Mouse (Mus musculus): ENCODE data around the gene Fmr1. TPM values are rescaled to one million over a fixed set of nuclear protein-coding genes. Genes with fewer than 3 reads are reported as not detected.
"Not testable (repeated sequence)": the region's sequence is repeated elsewhere in the genome, so short reads cannot be mapped to it uniquely, and the experiment has no call there.

Fmr1 gene
- polyA plus RNA-seq (2012; rRNA removed): 5.1 and 9.6 TPM in 2 replicates

DNA sequence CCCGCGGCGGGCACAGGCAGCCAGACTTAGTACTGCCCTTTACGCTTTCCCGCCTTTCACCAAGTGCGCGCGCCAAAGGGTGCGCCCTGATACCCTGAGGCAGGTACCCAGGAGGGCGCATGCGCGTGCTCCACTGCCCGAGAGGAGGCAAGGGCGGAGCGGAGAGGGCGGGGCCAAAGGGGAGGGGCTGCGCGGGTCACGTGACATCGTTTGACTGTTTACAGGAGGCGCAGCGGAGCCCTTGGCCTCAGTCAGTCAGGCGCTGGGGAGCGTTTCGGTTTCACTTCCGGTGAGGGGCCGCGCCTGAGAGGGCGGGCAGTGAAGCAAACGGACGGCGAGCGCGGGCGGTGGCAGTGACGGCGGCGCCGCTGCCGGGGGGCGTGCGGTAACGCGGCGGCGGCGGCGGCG is at the start of gene Fmr1:
Fmr1 (plus strand) TSS at position 209 of the 408 bp plus-strand sequence.
- peak within 1 kb of the TSS; percentile 68 for H3K4me3 ChIP-seq (ENCODE audit: extremely low read depth, insufficient read depth, insufficient read length)
- TF ChIP-seq CTCF (IDR thresholded peaks at IDR 0.05; ENCODE audit: extremely low read depth, insufficient read depth, insufficient read length, insufficient replicate concordance) (no peak), POLR2A (IDR thresholded peaks at IDR 0.05; ENCODE audit: low read depth, low read length) (no peak; the same call in 1 of the 2 replicates)
- no peaks in the 10 kb centered on the region for H3K27me3 ChIP-seq (ENCODE audit: control insufficient read depth, insufficient read depth, low read length)
- H3K27ac ChIP-seq (ENCODE audit: insufficient read depth, low read length): peak within 1 kb of the TSS; percentile 92
- DNase-seq (ENCODE audit: low read depth in 1 of 2, low spot score in 2 of 2): peak; percentile 89 to 96
- WGBS: 29% methylated on average over 45 of the region's 49 CpGs
- H3K4me1 ChIP-seq (ENCODE audit: control insufficient read depth, insufficient read depth, insufficient read length): no peaks in the 10 kb centered on the region
- no peaks in the 10 kb centered on the region for H3K36me3 ChIP-seq (ENCODE audit: control insufficient read depth, insufficient read depth, low read length)

DNA sequence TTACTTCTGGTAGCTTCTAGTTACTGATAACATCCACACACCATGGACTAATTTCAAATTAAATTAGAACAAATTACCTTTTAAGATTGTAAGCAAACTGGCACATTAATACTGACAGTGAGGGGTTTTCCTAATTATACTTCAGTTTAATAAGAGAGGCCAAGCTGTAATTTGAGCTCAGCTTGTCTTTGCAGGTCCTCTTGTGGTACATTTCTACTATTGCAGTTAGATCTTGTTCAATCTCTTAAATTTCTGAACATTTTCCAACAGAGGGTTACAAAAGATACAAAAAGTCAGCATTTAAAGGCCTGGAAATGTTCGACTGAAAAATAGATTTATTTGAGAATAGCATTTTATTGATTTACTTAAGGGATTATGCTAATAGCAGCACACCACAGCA is 36.7 kb upstream of the Fmr1 start:
- DNase-seq (ENCODE audit: low read depth in 1 of 2, low spot score in 2 of 2): no peak
- no peak overlapping the region for H3K4me3 ChIP-seq (ENCODE audit: extremely low read depth, insufficient read depth, insufficient read length)
- WGBS: 66% methylated on average over 1 of the region's 1 CpGs
- H3K36me3 ChIP-seq (ENCODE audit: control insufficient read depth, insufficient read depth, low read length): no peaks in the 10 kb centered on the region
- H3K4me1 ChIP-seq (ENCODE audit: control insufficient read depth, insufficient read depth, insufficient read length): no peaks in the 10 kb centered on the region
- no peaks in the 10 kb centered on the region for H3K27me3 ChIP-seq (ENCODE audit: control insufficient read depth, insufficient read depth, low read length)
- no peak overlapping the region for H3K27ac ChIP-seq (ENCODE audit: insufficient read depth, low read length)
- TF ChIP-seq CTCF (IDR thresholded peaks at IDR 0.05; ENCODE audit: extremely low read depth, insufficient read depth, insufficient read length, insufficient replicate concordance) (no peak), POLR2A (IDR thresholded peaks at IDR 0.05; ENCODE audit: low read depth, low read length) (no peak)

DNA sequence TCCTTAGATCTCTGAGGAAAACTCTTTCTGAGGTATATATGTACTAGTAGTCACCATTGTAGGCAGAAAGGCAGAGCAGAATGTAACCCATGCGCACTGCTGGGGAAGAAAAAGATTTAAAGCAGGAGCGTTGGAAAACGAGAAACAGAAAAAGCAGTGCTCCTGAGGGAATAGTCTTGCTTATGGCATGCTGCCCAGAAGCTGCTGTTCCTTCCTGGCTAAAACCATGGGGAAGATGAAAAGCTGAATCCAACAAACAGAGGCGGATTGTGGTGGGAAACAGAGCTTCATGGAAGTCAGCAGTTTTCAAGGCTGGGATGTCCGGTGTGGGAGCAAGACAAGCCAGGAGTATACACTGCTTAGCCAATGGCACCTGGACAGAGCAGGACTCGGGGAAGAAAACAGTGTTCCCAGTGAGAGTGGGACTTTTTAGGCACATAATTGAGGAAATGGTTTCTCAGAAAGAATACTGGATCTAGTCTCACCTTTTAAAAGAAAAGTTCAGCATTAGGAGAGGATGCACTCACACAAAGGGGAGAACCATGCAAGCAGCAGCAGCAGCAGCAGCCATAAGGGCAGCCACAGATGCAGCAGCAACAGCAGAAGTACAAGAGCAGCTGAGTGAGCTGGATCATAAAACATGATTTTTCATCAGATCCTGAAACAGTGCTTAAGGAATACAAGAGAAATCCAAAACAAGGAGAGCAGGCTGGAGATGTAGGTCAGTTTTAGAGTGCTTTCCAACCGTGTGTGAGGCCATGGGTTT is 33.0 kb upstream of the Fmr1 start:
- 74% methylated on average over 7 of the region's 7 CpGs for WGBS
- no peak overlapping the region for H3K4me3 ChIP-seq (ENCODE audit: extremely low read depth, insufficient read depth, insufficient read length)
- H3K27me3 ChIP-seq (ENCODE audit: control insufficient read depth, insufficient read depth, low read length): no peaks in the 10 kb centered on the region
- H3K36me3 ChIP-seq (ENCODE audit: control insufficient read depth, insufficient read depth, low read length): no peaks in the 10 kb centered on the region
- TF ChIP-seq CTCF (IDR thresholded peaks at IDR 0.05; ENCODE audit: extremely low read depth, insufficient read depth, insufficient read length, insufficient replicate concordance) (no peak), POLR2A (IDR thresholded peaks at IDR 0.05; ENCODE audit: low read depth, low read length) (no peak)
- no peak for DNase-seq (ENCODE audit: low read depth in 1 of 2, low spot score in 2 of 2)
- H3K27ac ChIP-seq (ENCODE audit: insufficient read depth, low read length): no peak overlapping the region
- no peaks in the 10 kb centered on the region for H3K4me1 ChIP-seq (ENCODE audit: control insufficient read depth, insufficient read depth, insufficient read length)

DNA sequence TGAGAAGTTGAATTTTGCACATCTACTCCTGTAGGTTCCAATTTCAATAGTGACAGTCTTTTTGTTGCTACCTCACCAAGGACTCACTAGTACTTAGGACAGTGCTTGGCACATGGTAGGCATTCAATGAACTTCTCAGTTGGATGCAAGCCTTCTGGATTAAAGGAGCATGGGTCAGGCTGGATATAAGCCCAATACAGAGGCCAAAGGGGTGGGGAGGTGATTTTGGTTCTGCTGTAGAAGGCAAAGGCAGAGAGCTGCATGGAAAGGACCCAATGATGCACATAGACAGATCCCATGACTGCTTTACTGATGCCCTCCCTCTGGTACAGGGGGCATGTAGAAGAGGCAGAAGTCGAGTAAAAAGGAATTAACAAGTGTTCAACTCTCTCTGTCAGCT is 833 bp upstream of the Fmr1 start:
- DNase-seq (ENCODE audit: low read depth in 1 of 2, low spot score in 2 of 2): no peak
- Histone ChIP-seq H3K27me3 (ENCODE audit: control insufficient read depth, insufficient read depth, low read length) (no peaks in the 10 kb centered on the region), H3K36me3 (ENCODE audit: control insufficient read depth, insufficient read depth, low read length) (no peaks in the 10 kb centered on the region), H3K4me3 (ENCODE audit: extremely low read depth, insufficient read depth, insufficient read length) (no peak overlapping the region; the same call in 1 of the 2 replicates), H3K27ac (ENCODE audit: insufficient read depth, low read length) (no peak overlapping the region), H3K4me1 (ENCODE audit: control insufficient read depth, insufficient read depth, insufficient read length) (no peaks in the 10 kb centered on the region)
- no peak for TF ChIP-seq POLR2A (IDR thresholded peaks at IDR 0.05; ENCODE audit: low read depth, low read length)
- 27% methylated on average over 1 of the region's 1 CpGs for WGBS

DNA sequence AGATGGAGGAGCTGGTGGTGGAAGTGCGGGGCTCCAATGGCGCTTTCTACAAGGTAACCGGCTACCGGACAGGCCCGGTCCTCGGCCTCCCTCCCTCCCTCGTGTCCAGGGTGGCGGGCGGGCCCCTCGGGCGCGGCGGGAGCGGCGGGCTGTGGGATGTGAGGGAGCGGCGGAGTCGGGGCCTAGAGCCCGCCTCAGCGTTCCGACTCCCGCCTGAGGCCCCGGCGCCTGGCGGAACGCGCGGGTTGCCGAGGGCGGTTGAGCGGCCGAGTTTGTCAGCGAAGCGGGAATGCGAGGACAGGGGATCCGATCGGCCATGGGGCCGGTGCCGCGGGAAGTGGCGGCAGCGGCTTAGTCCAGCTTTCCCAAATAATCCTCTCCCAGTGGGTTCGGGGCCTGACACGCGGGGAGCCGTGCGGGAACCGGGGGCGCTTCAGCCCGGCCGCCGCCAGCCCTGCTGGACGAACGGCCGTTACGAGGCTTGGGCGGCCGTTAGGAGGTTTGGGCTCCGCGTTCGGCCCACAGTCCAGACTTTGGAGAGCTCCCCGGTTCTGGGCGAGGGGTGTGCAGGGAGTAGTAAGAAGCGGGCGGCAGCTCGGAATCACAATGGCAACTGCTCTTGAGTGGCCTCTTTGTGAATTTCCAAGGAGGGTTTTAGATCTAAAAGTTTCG is 610 bp downstream of the Fmr1 start:
- DNase-seq (ENCODE audit: low read depth in 1 of 2, low spot score in 2 of 2): peak; percentile 4 to 9
- WGBS: 28% methylated on average over 57 of the region's 67 CpGs

DNA sequence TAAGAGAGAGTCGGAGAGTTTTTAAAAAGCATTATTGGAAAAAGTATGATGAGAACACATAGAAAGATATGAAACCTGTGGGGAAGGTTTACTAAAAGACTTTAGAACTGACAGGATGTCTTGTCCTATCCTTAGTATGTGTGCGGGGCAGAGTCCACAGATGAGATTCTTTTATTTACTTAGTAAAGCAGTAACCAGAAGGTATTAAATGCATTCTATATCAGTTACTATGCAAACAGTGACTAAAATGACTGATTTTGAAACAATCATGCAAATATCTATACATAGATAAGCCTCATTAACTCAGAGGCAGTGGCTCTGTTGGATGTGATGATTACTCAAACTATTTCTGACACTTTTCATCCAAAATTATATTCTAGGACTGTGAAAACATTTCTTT is 6.4 kb downstream of the Fmr1 start:
- DNase-seq (ENCODE audit: low read depth in 1 of 2, low spot score in 2 of 2): no peak
- Histone ChIP-seq H3K36me3 (ENCODE audit: control insufficient read depth, insufficient read depth, low read length) (no peaks in the 10 kb centered on the region), H3K27me3 (ENCODE audit: control insufficient read depth, insufficient read depth, low read length) (no peaks in the 10 kb centered on the region), H3K27ac (ENCODE audit: insufficient read depth, low read length) (no peak overlapping the region), H3K4me3 (ENCODE audit: extremely low read depth, insufficient read depth, insufficient read length) (no peak overlapping the region), H3K4me1 (ENCODE audit: control insufficient read depth, insufficient read depth, insufficient read length) (no peaks in the 10 kb centered on the region)
- TF ChIP-seq POLR2A (IDR thresholded peaks at IDR 0.05; ENCODE audit: low read depth, low read length) (no peak), CTCF (IDR thresholded peaks at IDR 0.05; ENCODE audit: extremely low read depth, insufficient read depth, insufficient read length, insufficient replicate concordance) (no peak)
- WGBS: 82% methylated on average over 2 of the region's 2 CpGs

More for the DNA sequence above, 610 bp downstream of the Fmr1 start:
- H3K27ac ChIP-seq (ENCODE audit: insufficient read depth, low read length): peak overlapping the region; percentile 92
- no peaks in the 10 kb centered on the region for H3K36me3 ChIP-seq (ENCODE audit: control insufficient read depth, insufficient read depth, low read length)
- TF ChIP-seq POLR2A (IDR thresholded peaks at IDR 0.05; ENCODE audit: low read depth, low read length) (no peak), CTCF (IDR thresholded peaks at IDR 0.05; ENCODE audit: extremely low read depth, insufficient read depth, insufficient read length, insufficient replicate concordance) (no peak)
- H3K27me3 ChIP-seq (ENCODE audit: control insufficient read depth, insufficient read depth, low read length): no peaks in the 10 kb centered on the region
- H3K4me1 ChIP-seq (ENCODE audit: control insufficient read depth, insufficient read depth, insufficient read length): no peaks in the 10 kb centered on the region
- peak overlapping the region; percentile 68 for H3K4me3 ChIP-seq (ENCODE audit: extremely low read depth, insufficient read depth, insufficient read length)

DNA sequence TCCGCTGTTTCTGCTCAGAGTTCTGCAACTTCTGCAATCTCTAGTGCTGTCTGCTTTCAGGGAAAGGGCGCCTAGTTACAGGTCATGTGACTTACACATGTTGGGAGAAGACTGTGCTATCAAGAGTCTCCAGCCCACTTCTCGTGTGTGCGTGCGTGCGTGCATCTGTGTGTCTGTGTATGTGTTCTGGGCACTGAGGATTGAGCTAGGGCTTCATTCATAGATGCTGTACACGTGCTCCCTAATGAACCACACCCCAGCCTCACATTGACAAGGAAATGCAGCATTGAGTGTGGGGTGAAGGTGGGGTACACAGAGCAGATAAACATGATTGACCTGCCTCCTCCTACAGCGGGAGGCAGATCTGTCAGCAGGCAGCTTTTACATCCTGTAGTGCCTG is 13.6 kb downstream of the Fmr1 start:
- not testable (repeated sequence) for H3K36me3 ChIP-seq (ENCODE audit: control insufficient read depth, insufficient read depth, low read length); H3K4me3 ChIP-seq (ENCODE audit: extremely low read depth, insufficient read depth, insufficient read length); H3K27me3 ChIP-seq (ENCODE audit: control insufficient read depth, insufficient read depth, low read length); H3K27ac ChIP-seq (ENCODE audit: insufficient read depth, low read length); H3K4me1 ChIP-seq (ENCODE audit: control insufficient read depth, insufficient read depth, insufficient read length); DNase-seq (ENCODE audit: low read depth in 1 of 2, low spot score in 2 of 2)
- WGBS: 84% methylated on average over 8 of the region's 8 CpGs
